Mouse (Mus musculus): ENCODE data around the gene Zcchc10. TPM values are rescaled to one million over a fixed set of nuclear protein-coding genes. Genes with fewer than 3 reads are reported as not detected.

The Zcchc10 gene
- polyA plus RNA-seq, 1 experiment, result 22.8 TPM

GRCm38 (mm10) chr11:53367032-53367431 is 42.6 kb downstream of the Zcchc10 start:
- TF ChIP-seq POLR2A (IDR thresholded peaks at IDR 0.05; ENCODE audit: low read depth, low read length), result no peak
- TF ChIP-seq CTCF (IDR thresholded peaks at IDR 0.05; ENCODE audit: borderline replicate concordance, insufficient read depth, low read length), result no peak
- Histone ChIP-seq H3K4me3 (ENCODE audit: insufficient read depth, low read length) (no peak overlapping the region), H3K4me1 (ENCODE audit: control insufficient read depth, insufficient read depth, low read length) (no peaks in the 10 kb centered on the region), H3K27ac (ENCODE audit: insufficient read depth, low read length) (no peak overlapping the region)

DNA sequence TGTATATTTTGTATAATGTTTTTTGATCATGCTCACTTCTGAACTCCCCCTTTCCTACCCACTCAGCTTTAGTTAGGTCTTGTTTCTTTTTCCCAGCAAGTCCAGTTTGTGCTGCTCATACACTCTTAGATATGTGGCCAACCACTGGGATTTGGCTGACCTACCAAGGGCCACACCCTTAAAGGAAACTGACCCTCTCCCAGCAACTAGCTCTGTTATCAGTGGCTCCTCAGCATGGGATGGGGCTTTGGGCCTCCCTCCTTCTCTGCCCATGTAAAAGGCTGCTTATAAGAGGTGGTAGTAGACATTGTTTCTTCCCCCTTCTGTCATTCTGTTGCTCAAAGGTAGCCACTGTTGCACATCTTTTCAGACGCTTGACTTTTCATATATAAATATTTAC is 54.4 kb downstream of the Zcchc10 start:
- Histone ChIP-seq H3K4me3 (ENCODE audit: insufficient read depth, low read length) (no peak overlapping the region), H3K27ac (ENCODE audit: insufficient read depth, low read length) (no peak overlapping the region), H3K4me1 (ENCODE audit: control insufficient read depth, insufficient read depth, low read length) (no peaks in the 10 kb centered on the region)
- TF ChIP-seq POLR2A (IDR thresholded peaks at IDR 0.05; ENCODE audit: low read depth, low read length), result no peak
- no peak for TF ChIP-seq CTCF (IDR thresholded peaks at IDR 0.05; ENCODE audit: borderline replicate concordance, insufficient read depth, low read length)

Other genes with a start within 250 kb of the Zcchc10 start
- 229 and 302 TPM in 2 replicates for gene Hspa4, start 24.2 kb upstream of the Zcchc10 start, polyA plus RNA-seq (2011; ENCODE audit: insufficient read length, low read depth, missing spikeins)
- 317 and 343 TPM in 2 replicates for gene Aff4, start 26.2 kb downstream of the Zcchc10 start, polyA plus RNA-seq (2011; ENCODE audit: insufficient read length, low read depth, missing spikeins)
- not detected in 2 replicates for gene Leap2, start 98.5 kb downstream of the Zcchc10 start, polyA plus RNA-seq (2011; ENCODE audit: insufficient read length, low read depth, missing spikeins)
- 361 and 399 TPM in 2 replicates for gene Uqcrq, start 106.2 kb downstream of the Zcchc10 start, polyA plus RNA-seq (2011; ENCODE audit: insufficient read length, low read depth, missing spikeins)
- 0.68 and 1.2 TPM in 2 replicates for gene Gdf9, start 106.3 kb downstream of the Zcchc10 start, polyA plus RNA-seq (2011; ENCODE audit: insufficient read length, low read depth, missing spikeins)
- gene Gm10447, start 132.4 kb downstream of the Zcchc10 start, polyA plus RNA-seq (2011; ENCODE audit: insufficient read length, low read depth, missing spikeins), result 0.22 TPM in 1 of 2 replicates, not detected in the other
- 2.4 and 3.0 TPM in 2 replicates for gene Shroom1, start 132.5 kb downstream of the Zcchc10 start, polyA plus RNA-seq (2011; ENCODE audit: insufficient read length, low read depth, missing spikeins)
- gene Gm9837, start 145.8 kb downstream of the Zcchc10 start, polyA plus RNA-seq (2011; ENCODE audit: insufficient read length, low read depth, missing spikeins), result not detected in 2 replicates
- not detected in 2 replicates for gene Gm9945, start 155.5 kb downstream of the Zcchc10 start, polyA plus RNA-seq (2011; ENCODE audit: insufficient read length, low read depth, missing spikeins)
- not detected in 2 replicates for gene Sowaha, start 155.6 kb downstream of the Zcchc10 start, polyA plus RNA-seq (2011; ENCODE audit: insufficient read length, low read depth, missing spikeins)
- 88.6 and 91.6 TPM in 2 replicates for gene Sept8, start 194.6 kb downstream of the Zcchc10 start, polyA plus RNA-seq (2011; ENCODE audit: insufficient read length, low read depth, missing spikeins)
- 27.3 and 35.3 TPM in 2 replicates for gene Kif3a, start 242.7 kb downstream of the Zcchc10 start, polyA plus RNA-seq (2011; ENCODE audit: insufficient read length, low read depth, missing spikeins)